Mouse (Mus musculus) right cerebral cortex, adult 2 months (tissue): ENCODE measurements around the gene Tesc.

Source experiments
- DNase-seq, 2 experiments: peaks; one replicate each; pipeline ENCODE4 v3.0.0; 2021 to 2022; ENCODE audit warnings: low spot score in 2 of 2

The Tesc gene

GRCm38 (mm10) chr5:118027698-118028190 is at the start of gene Tesc:
Gene Tesc (plus strand): TSS chr5:118027743.
- DNase-seq, result peak in 1 of 2 experiments; percentile 39

GRCm38 (mm10) chr5:117978159-117978697 is 49.3 kb upstream of the Tesc start:
- DNase-seq, result no peak

- no peak for DNase-seq
Measured at GRCm38 (mm10) chr5:117979082-117979481, 48.5 kb upstream of the Tesc start.

- DNase-seq, result no peak
Measured at GRCm38 (mm10) chr5:117980921-117981320, 46.6 kb upstream of the Tesc start.

- DNase-seq, result no peak
Measured at GRCm38 (mm10) chr5:117981943-117982342, 45.6 kb upstream of the Tesc start.

- DNase-seq, result no peak
Measured at GRCm38 (mm10) chr5:117986327-117986726, 41.2 kb upstream of the Tesc start.

GRCm38 (mm10) chr5:117987891-117988290 is 39.7 kb upstream of the Tesc start:
- no peak for DNase-seq

- DNase-seq, result no peak
Measured at GRCm38 (mm10) chr5:117988367-117988766, 39.2 kb upstream of the Tesc start.

- no peak for DNase-seq
Measured at GRCm38 (mm10) chr5:117989773-117990172, 37.8 kb upstream of the Tesc start.

- DNase-seq, result no peak
Measured at GRCm38 (mm10) chr5:117990957-117991356, 36.6 kb upstream of the Tesc start.

GRCm38 (mm10) chr5:117993550-117993949 is 34.0 kb upstream of the Tesc start:
- DNase-seq, result peak in 1 of 2 experiments; percentile 49

- no peak for DNase-seq
Measured at GRCm38 (mm10) chr5:117995372-117995901, 32.1 kb upstream of the Tesc start.

- DNase-seq, result no peak
Measured at GRCm38 (mm10) chr5:117995911-117996310, 31.6 kb upstream of the Tesc start.

- DNase-seq, result no peak
Measured at GRCm38 (mm10) chr5:117996581-117996980, 31.0 kb upstream of the Tesc start.

GRCm38 (mm10) chr5:117997434-117997970 is 30.0 kb upstream of the Tesc start:
- DNase-seq, result no peak

GRCm38 (mm10) chr5:117999061-117999460 is 28.5 kb upstream of the Tesc start:
- no peak for DNase-seq

GRCm38 (mm10) chr5:117999584-117999983 is 28.0 kb upstream of the Tesc start:
- peak; percentile 61 to 62 for DNase-seq

GRCm38 (mm10) chr5:118002059-118002458 is 25.5 kb upstream of the Tesc start:
- peak; percentile 78 to 79 for DNase-seq

- peak; percentile 79 to 80 for DNase-seq
Measured at GRCm38 (mm10) chr5:118004619-118005018, 22.9 kb upstream of the Tesc start.

GRCm38 (mm10) chr5:118005728-118006127 is 21.8 kb upstream of the Tesc start:
- DNase-seq, result no peak

- no peak for DNase-seq
Measured at GRCm38 (mm10) chr5:118008344-118008743, 19.2 kb upstream of the Tesc start.

- DNase-seq, result no peak
Measured at GRCm38 (mm10) chr5:118010872-118011271, 16.7 kb upstream of the Tesc start.

- no peak for DNase-seq
Measured at GRCm38 (mm10) chr5:118011796-118012195, 15.7 kb upstream of the Tesc start.
